Mouse (Mus musculus) brain, embryonic 14.5 days (tissue): ENCODE results near the gene Vangl1. TPM values are rescaled to one million over a fixed set of nuclear protein-coding genes. Genes with fewer than 3 reads are reported as not detected.

Experiments
- DNase-seq: peaks from one replicate; pipeline ENCODE4 v3.0.0-alpha.2; 2011; ENCODE audit warnings: low read depth
- CTCF ChIP-seq: fragments of 200-500 bp; IDR thresholded peaks from 2 replicates; pipeline ENCODE4 v1.5.1; 2012; ENCODE audit warnings: inconsistent platforms, mild to moderate bottlenecking, moderate library complexity, borderline replicate concordance; ENCODE audit not compliant: insufficient read depth, insufficient read length; ENCODE audit errors: extremely low read depth
- POLR2A ChIP-seq: fragments of 200-500 bp; IDR thresholded peaks from 2 replicates; pipeline ENCODE4 v1.6.1; 2012; ENCODE audit warnings: mild to moderate bottlenecking, inconsistent platforms, borderline replicate concordance; ENCODE audit not compliant: poor library complexity, insufficient read depth, insufficient read length, severe bottlenecking; ENCODE audit errors: extremely low read depth
- polyA plus RNA-seq: library from polyadenylated mRNA; depleted of rRNA; stranded (reverse); fragments of >200 nt; gene quantifications from 2 replicates; pipeline ENCODE4 v1.2.3, GENCODE M21; 2012

Gene Vangl1
- polyA plus RNA-seq, 1 experiment: 15.0 TPM

DNA sequence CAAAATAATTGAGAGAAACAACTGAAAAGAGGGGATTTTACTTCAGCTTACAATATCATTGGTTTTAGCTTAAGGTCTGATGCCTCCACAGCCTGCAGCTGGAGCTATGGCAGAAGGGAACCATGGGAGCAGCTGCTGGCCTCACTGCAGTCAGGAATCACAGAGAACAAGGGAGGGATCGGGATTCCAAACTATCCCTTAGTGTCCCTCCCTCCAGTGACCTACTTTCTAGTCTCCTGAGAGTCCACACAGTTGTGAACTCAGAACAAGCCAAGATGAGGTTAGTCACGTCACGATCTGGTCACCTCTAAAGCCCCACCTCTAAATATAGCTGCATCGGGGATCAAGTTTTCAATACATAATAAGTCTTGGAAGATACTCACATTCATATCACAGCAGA is 57.3 kb downstream of the Vangl1 start:
- no peak for TF ChIP-seq CTCF
- TF ChIP-seq POLR2A: no peak

DNA sequence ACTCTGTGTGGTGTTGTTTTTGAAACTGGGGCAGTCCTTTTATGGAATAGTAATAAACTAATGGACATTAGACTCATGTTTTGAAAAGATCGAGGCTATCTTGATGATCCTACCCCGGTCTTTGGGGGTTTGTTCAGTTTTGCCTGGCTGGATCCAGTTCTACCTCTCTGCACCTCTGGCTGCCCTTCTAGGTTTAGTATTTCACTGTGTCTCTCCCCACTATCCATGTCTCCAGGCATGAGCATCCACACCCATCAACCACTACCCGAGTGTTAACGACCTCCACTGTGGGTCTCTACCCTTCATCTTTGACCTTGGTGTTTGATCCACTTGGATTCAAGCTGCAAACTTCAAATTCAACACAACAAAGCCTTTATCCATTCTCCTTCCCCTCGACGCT is 58.1 kb downstream of the Vangl1 start:
- no peak for TF ChIP-seq POLR2A
- no peak for TF ChIP-seq CTCF
- no peak for DNase-seq

More for the DNA sequence above, 57.3 kb downstream of the Vangl1 start:
- no peak for DNase-seq

DNA sequence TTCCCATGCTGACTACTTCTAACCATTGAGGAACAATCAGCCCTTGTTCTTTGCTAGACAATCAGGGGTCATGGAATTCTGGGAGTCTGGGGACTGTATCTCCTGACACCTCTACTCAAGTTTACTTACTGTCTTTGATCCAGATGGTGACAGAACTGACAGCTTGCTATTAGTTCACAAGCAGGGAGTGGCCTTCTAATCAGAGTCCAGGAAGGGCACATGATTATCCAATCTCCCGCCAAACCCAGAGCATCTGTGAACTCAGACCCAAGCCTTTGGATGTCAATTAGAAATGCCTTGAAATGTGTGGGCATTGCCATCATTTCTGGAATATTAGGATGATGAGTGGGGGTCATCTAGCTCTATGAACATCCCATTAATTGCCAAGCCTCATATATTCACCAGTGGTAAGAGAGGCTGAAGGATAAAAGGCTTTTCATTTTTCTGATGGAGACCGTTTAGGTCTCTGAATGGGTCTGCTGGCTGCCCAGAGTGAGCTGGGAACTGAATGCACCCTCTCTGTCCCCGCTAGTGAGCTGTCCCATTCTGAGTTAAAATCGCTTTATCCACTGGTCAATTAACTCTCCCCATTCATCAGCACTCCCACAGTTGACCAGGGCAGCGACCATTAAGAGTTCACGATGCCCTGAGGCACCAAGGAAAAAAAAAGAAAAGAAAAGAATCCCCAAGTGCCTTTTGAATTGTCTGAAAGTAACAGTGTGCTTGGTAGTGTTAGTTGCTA is 58.7 kb downstream of the Vangl1 start:
- no peak for DNase-seq
- TF ChIP-seq CTCF (no peak), POLR2A (no peak)

- no peak for DNase-seq
- no peak for TF ChIP-seq POLR2A
- TF ChIP-seq CTCF: no peak
Measured at GRCm38 (mm10) chr3:102144401-102144800, 60.1 kb downstream of the Vangl1 start.

GRCm38 (mm10) chr3:102143536-102143935 is 61.0 kb downstream of the Vangl1 start:
- no peak for DNase-seq
- TF ChIP-seq CTCF (no peak), POLR2A (no peak)

DNA sequence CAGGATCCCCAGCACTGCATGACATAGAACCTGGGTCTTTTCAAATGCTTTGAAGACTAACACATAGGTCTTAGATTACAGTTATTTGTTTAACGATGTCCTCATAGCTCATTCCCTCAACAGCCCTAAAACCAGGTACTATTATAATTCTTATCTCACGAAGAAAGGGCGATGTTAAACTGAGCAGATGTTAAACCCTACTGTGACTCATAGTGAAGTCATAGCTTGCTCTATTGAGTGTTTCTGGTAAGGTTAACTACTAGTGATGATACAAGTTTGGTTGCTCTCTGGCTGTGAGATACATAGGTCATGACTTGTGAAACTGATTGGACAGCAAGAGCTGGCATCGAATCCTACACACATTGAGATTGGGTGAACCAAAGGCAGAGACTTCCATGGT is 61.5 kb downstream of the Vangl1 start:
- TF ChIP-seq CTCF: no peak
- no peak for TF ChIP-seq POLR2A
- no peak for DNase-seq

DNA sequence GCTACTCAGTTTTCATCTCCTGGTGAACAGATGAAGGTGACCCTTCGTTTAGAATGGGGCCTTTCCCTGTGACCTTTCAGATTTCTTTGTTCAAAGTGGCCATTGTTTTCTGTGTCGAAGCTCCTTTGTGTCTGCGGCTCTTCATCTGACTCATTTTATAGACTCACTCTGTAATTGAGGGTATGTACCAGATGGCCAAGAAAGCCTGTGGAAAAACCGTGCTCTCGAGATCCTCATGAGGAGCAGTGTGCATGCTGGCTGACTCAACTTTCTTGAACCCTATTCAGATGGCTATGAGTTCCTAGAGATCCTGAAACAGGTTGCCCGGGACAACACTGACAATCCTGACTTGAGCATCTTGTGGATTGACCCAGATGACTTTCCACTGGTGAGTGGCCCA is 62.6 kb downstream of the Vangl1 start:
- DNase-seq: no peak
- no peak for TF ChIP-seq CTCF
- no peak for TF ChIP-seq POLR2A

GRCm38 (mm10) chr3:102141451-102141850 is 63.0 kb downstream of the Vangl1 start:
- TF ChIP-seq POLR2A (no peak), CTCF (no peak)
- no peak for DNase-seq

DNA sequence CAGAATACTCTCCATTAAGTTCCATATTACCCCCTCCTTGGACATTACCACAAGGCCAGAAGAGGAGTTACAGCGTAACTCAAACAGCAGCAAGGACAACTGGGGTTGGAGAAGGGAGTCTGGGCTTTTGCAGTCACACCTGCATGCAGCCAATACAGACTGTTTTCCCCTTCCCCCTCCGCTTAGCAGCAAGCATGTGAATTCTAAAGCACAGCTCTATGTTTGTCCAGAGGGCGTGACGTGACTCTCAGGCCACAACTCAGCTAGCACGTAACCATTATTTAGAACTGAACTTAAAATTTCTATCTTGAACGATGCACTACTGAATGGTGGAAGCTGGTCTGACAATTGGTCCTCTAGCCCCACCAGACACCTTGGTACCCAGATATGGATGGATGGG is 63.9 kb downstream of the Vangl1 start:
- TF ChIP-seq POLR2A: no peak
- TF ChIP-seq CTCF: no peak
- DNase-seq: no peak

- no peak for TF ChIP-seq POLR2A
- TF ChIP-seq CTCF: no peak
- no peak for DNase-seq
Measured at GRCm38 (mm10) chr3:102138899-102139298, 65.6 kb downstream of the Vangl1 start.

- TF ChIP-seq POLR2A: no peak
- no peak for TF ChIP-seq CTCF
- peak; percentile 72 for DNase-seq
Measured at GRCm38 (mm10) chr3:102137158-102137557, 67.3 kb downstream of the Vangl1 start.
